Mouse (Mus musculus) neural tube, embryonic 12.5 days (tissue): ENCODE data around the gene Bckdk. TPM values are rescaled to one million over a fixed set of nuclear protein-coding genes. Genes with fewer than 3 reads are reported as not detected.
A peak's percentile ranks its signal among the peaks of the same experiment; 100 is the strongest.

Source experiments
- ATAC-seq: fragments of 200-750 bp; cut with Nextera tagmentation; 2 replicates; pipeline ENCODE4 v1.8.0; 2017; ENCODE audit warnings: low read depth, mild to moderate bottlenecking, moderate TSS enrichment, moderate library complexity; ENCODE audit not compliant: low FRiP score
- H3K27ac ChIP-seq: fragments of 300-500 bp; sonication (generic); 2 replicates; pipeline ENCODE4 v1.5.1; 2016
- H3K27me3 ChIP-seq: fragments of 300-500 bp; sonication (generic); replicated peaks from 2 replicates; pipeline ENCODE4 v1.6.1; 2016; ENCODE audit warnings: mild to moderate bottlenecking
- H3K36me3 ChIP-seq: fragments of 300-500 bp; sonication (generic); 2 replicates; pipeline ENCODE4 v1.6.1; 2016; ENCODE audit warnings: mild to moderate bottlenecking
- H3K4me1 ChIP-seq: fragments of 300-500 bp; sonication (generic); 2 replicates; pipeline ENCODE4 v1.6.1; 2016
- H3K4me2 ChIP-seq: fragments of 300-500 bp; sonication (generic); replicated peaks from 2 replicates; pipeline ENCODE4 v1.6.1; 2016; ENCODE audit warnings: mild to moderate bottlenecking
- H3K4me3 ChIP-seq: fragments of 300-500 bp; sonication (generic); 2 replicates; pipeline ENCODE4 v1.5.1; 2016
- H3K9ac ChIP-seq: fragments of 300-500 bp; sonication (generic); 2 replicates; pipeline ENCODE4 v1.6.1; 2016; ENCODE audit warnings: mild to moderate bottlenecking
- H3K9me3 ChIP-seq: fragments of 300-500 bp; sonication (generic); 2 replicates; pipeline ENCODE4 v1.6.1; 2016; ENCODE audit warnings: mild to moderate bottlenecking
- WGBS: fragments of 180-500 bp; shearing (Covaris S2); methylation state at CpG from one replicate; pipeline ENCODE4 v1.1.7; 2016; 5-methylcytosine and 5-hydroxymethylcytosine counted together
- polyA plus RNA-seq: library from polyadenylated mRNA; unstranded; fragments of >200 nt; fragmentation: Nextera tagmentation; extraction: Ambion mirVana; gene quantifications from 2 replicates; pipeline ENCODE4 v1.2.1, GENCODE M21; 2016

Bckdk gene
- polyA plus RNA-seq, 1 experiment from 2014 or later = 74.1 TPM

- H3K4me3 ChIP-seq = no peak overlapping the region
- no peaks in the 10 kb centered on the region for H3K9me3 ChIP-seq
- H3K9ac ChIP-seq = no peak overlapping the region
- no peak overlapping the region for H3K27ac ChIP-seq
- 45% methylated on average over 10 of the region's 10 CpGs for WGBS
- H3K4me1 ChIP-seq = peaks cover 12% of the 10 kb centered on the region
- 0 out of 2 replicates have a peak, but pooled peaks cover under 1% of the 10 kb centered on the region for H3K36me3 ChIP-seq
- H3K4me2 ChIP-seq = no peak overlapping the region
- no peak for ATAC-seq
- H3K27me3 ChIP-seq = no peaks in the 10 kb centered on the region
Observed at GRCm38 (mm10) chr7:127898179-127898956, 5.5 kb upstream of the Bckdk start.

DNA sequence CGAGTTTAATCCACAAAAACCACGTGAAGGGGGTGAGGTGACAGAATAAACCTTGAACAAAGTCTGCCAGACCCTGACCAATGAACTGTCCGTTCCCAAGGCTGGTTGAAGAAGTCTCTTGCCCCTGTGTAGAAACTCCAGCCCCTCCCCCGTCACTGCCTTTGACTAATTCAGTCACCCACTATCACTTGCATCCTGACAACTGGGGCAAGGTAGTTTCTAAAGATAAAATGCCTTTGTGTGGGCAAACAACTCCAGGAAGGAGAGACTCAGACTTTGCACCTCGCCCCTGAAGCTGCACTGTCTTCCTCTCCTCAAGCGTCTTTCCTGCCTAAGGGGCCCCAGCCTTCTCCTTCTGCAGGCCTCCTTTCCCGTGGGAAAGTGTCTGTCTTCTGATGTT lies 3.9 kb upstream of the Bckdk start:
- Histone ChIP-seq H3K27ac (no peak overlapping the region), H3K4me2 (no peak overlapping the region), H3K27me3 (no peaks in the 10 kb centered on the region), H3K36me3 (no peaks in the 10 kb centered on the region), H3K9ac (no peak overlapping the region), H3K4me1 (peaks cover 9% of the 10 kb centered on the region), H3K9me3 (no peaks in the 10 kb centered on the region), H3K4me3 (no peak overlapping the region)
- ATAC-seq = no peak
- 53% methylated on average over 7 of the region's 7 CpGs for WGBS

GRCm38 (mm10) chr7:127901772-127902171 lies 2.1 kb upstream of the Bckdk start:
- peaks cover 8% of the 10 kb centered on the region for H3K4me1 ChIP-seq
- no peaks in the 10 kb centered on the region for H3K9me3 ChIP-seq
- H3K4me3 ChIP-seq = no peak overlapping the region
- ATAC-seq = no peak
- no peak overlapping the region for H3K9ac ChIP-seq
- no peak overlapping the region for H3K27ac ChIP-seq
- WGBS = 86% methylated on average over 2 of the region's 2 CpGs
- no peaks in the 10 kb centered on the region for H3K27me3 ChIP-seq
- peaks cover 16% of the 10 kb centered on the region for H3K36me3 ChIP-seq
- H3K4me2 ChIP-seq = no peak overlapping the region

GRCm38 (mm10) chr7:127907939-127908338 lies 4.1 kb downstream of the Bckdk start:
- peaks cover 9% of the 10 kb centered on the region for H3K4me1 ChIP-seq
- no peak overlapping the region for H3K4me2 ChIP-seq
- peaks cover 45% of the 10 kb centered on the region for H3K36me3 ChIP-seq
- no peaks in the 10 kb centered on the region for H3K27me3 ChIP-seq
- WGBS = 95% methylated on average over 12 of the region's 12 CpGs
- no peak for ATAC-seq
- no peak overlapping the region for H3K9ac ChIP-seq
- no peak overlapping the region for H3K4me3 ChIP-seq
- H3K9me3 ChIP-seq = no peaks in the 10 kb centered on the region
- no peak overlapping the region for H3K27ac ChIP-seq

- Histone ChIP-seq H3K4me2 (no peak overlapping the region), H3K9me3 (no peaks in the 10 kb centered on the region), H3K27ac (no peak overlapping the region), H3K4me3 (no peak overlapping the region), H3K27me3 (no peaks in the 10 kb centered on the region), H3K36me3 (peaks cover 45% of the 10 kb centered on the region), H3K4me1 (peaks cover 13% of the 10 kb centered on the region), H3K9ac (no peak overlapping the region)
- no peak for ATAC-seq
- 95% methylated on average over 4 of the region's 4 CpGs for WGBS
Observed at GRCm38 (mm10) chr7:127908656-127909055, 4.8 kb downstream of the Bckdk start.

DNA sequence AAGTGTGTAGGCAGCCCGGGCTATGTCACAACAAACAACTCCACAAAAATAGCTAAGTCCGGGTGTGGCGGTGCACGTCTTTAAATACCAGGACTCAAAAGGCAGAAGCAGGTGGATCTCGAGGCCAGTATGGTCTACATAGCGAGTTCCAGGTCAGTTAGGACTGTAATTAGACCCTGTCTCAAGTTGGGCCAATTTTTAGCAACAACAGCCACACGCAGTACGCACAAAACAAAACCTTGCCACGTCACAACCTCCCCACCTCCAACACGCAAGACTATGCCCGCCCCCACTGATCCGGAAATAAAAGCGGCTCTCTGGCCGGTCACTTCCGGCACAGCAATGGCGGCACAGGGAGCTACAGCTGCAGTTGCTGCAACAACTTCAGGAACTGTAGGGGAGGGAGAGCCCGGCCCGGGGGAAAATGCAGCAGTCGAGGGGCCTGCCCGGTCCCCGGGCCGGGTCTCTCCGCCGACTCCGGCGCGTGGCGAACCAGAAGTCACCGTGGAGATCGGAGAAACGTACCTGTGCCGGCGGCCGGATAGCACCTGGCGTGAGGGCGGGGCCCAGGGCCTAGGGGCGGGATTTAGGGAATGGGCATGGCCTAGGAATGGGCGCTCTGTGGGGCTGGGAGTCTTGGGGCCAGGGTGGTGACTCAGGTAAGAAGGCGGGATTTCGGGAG lies 8.4 kb downstream of the Bckdk start, which contains the start of gene Kat8:
TSS of gene Kat8 (plus strand) at position 327 of the 682 bp plus-strand sequence.
- Histone ChIP-seq H3K27me3 (no peaks in the 10 kb centered on the region), H3K36me3 (peaks cover 38% of the 10 kb centered on the region), H3K9me3 (no peaks in the 10 kb centered on the region), H3K4me3 (peak within 1 kb of the TSS; percentile 95), H3K4me2 (peak within 1 kb of the TSS; percentile 78), H3K27ac (peak within 1 kb of the TSS; percentile 53; the same call in 1 of the 2 replicates), H3K4me1 (peaks cover 5% of the 10 kb centered on the region), H3K9ac (peak within 1 kb of the TSS; percentile 81)
- ATAC-seq = peak; percentile 94
- 1% methylated on average over 40 of the region's 40 CpGs for WGBS

- WGBS = 34% methylated on average over 4 of the region's 4 CpGs
- Histone ChIP-seq H3K4me2 (peak overlapping the region; percentile 78), H3K27ac (no peak overlapping the region), H3K36me3 (peaks cover 36% of the 10 kb centered on the region), H3K27me3 (no peaks in the 10 kb centered on the region), H3K4me3 (peak overlapping the region; percentile 95), H3K4me1 (peaks cover 5% of the 10 kb centered on the region), H3K9ac (peak overlapping the region; percentile 81), H3K9me3 (no peaks in the 10 kb centered on the region)
- no peak for ATAC-seq
Observed at GRCm38 (mm10) chr7:127912938-127913337, 9.1 kb downstream of the Bckdk start.

- Histone ChIP-seq H3K36me3 (peaks cover 33% of the 10 kb centered on the region), H3K9ac (no peak overlapping the region), H3K9me3 (no peaks in the 10 kb centered on the region), H3K4me1 (peaks cover 5% of the 10 kb centered on the region), H3K4me3 (no peak overlapping the region), H3K27me3 (no peaks in the 10 kb centered on the region), H3K27ac (no peak overlapping the region), H3K4me2 (no peak overlapping the region)
- ATAC-seq = no peak
- 95% methylated on average over 12 of the region's 12 CpGs for WGBS
Observed at GRCm38 (mm10) chr7:127915293-127915692, 11.4 kb downstream of the Bckdk start.

GRCm38 (mm10) chr7:127918203-127918602 lies 14.3 kb downstream of the Bckdk start:
- no peak overlapping the region for H3K27ac ChIP-seq
- no peak overlapping the region for H3K4me2 ChIP-seq
- 55% methylated on average over 3 of the region's 3 CpGs for WGBS
- no peaks in the 10 kb centered on the region for H3K9me3 ChIP-seq
- H3K27me3 ChIP-seq = no peaks in the 10 kb centered on the region
- no peak overlapping the region for H3K4me3 ChIP-seq
- H3K4me1 ChIP-seq = peaks cover under 1% of the 10 kb centered on the region
- ATAC-seq = no peak
- no peak overlapping the region for H3K9ac ChIP-seq
- peaks cover 56% of the 10 kb centered on the region for H3K36me3 ChIP-seq

- H3K36me3 ChIP-seq = peaks cover 67% of the 10 kb centered on the region
- no peaks in the 10 kb centered on the region for H3K9me3 ChIP-seq
- WGBS = 82% methylated on average over 7 of the region's 7 CpGs
- H3K27ac ChIP-seq = no peak overlapping the region
- H3K27me3 ChIP-seq = no peaks in the 10 kb centered on the region
- no peak overlapping the region for H3K4me3 ChIP-seq
- H3K9ac ChIP-seq = no peak overlapping the region
- no peaks in the 10 kb centered on the region for H3K4me1 ChIP-seq
- ATAC-seq = no peak
- H3K4me2 ChIP-seq = no peak overlapping the region
Observed at GRCm38 (mm10) chr7:127919290-127919689, 15.4 kb downstream of the Bckdk start.

GRCm38 (mm10) chr7:127921516-127921915 lies 17.6 kb downstream of the Bckdk start:
- no peaks in the 10 kb centered on the region for H3K4me1 ChIP-seq
- H3K36me3 ChIP-seq = peaks cover 76% of the 10 kb centered on the region
- no peak for ATAC-seq
- H3K4me3 ChIP-seq = no peak overlapping the region
- H3K4me2 ChIP-seq = no peak overlapping the region
- 66% methylated on average over 8 of the region's 8 CpGs for WGBS
- H3K9me3 ChIP-seq = no peaks in the 10 kb centered on the region
- no peaks in the 10 kb centered on the region for H3K27me3 ChIP-seq
- no peak overlapping the region for H3K9ac ChIP-seq
- H3K27ac ChIP-seq = no peak overlapping the region

DNA sequence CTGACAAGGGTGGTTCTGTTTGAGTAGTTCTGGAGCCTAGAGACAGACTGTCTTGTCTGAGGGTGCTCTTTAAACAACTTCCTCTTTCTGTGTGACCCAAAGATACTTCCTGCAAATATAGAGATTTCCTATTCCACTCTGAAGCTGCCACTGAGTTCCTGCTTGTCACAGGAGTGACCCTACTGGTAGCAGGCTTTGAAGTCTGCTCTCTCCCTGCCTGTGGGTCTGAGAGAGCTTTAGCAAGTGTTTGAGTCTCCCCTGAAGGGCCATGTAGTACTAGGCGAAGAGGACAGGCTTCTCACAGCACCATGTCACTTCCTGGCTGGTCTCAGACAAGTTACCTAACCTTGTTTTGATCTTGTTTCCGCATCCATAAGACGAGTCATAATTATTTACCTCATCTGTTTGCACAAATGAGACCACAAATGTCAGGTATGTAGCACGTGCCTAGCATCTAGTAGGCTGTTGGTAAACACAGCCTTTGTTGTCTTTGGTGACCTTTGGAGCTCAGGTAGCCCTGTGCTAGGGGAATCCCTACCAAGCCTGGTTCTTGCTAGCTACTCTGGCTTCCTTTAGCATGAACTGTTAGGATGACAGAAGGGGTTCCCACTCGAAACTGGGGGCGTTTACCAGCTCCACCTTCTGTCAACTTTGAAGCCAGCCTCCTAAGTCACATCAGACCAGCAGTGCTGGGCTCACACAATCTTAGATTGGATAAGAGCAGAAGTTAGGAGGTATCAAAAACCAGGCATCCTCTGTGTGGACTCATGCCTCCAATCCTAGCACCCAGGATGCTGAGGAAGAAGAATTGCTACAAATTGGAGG lies 18.8 kb downstream of the Bckdk start:
- H3K27ac ChIP-seq = no peak overlapping the region
- H3K27me3 ChIP-seq = 0 out of 2 replicates have a peak, but pooled peaks cover under 1% of the 10 kb centered on the region
- no peak overlapping the region for H3K4me3 ChIP-seq
- peaks cover 76% of the 10 kb centered on the region for H3K36me3 ChIP-seq
- H3K9ac ChIP-seq = no peak overlapping the region
- 79% methylated on average over 6 of the region's 6 CpGs for WGBS
- no peaks in the 10 kb centered on the region for H3K9me3 ChIP-seq
- no peaks in the 10 kb centered on the region for H3K4me1 ChIP-seq
- no peak for ATAC-seq
- no peak overlapping the region for H3K4me2 ChIP-seq
